Mouse (Mus musculus): ENCODE measurements around the gene Rnd2. TPM values are rescaled to one million over a fixed set of nuclear protein-coding genes. Genes with fewer than 3 reads are reported as not detected.
"Not testable (repeated sequence)": the region's sequence is repeated elsewhere in the genome, so short reads cannot be mapped to it uniquely, and the experiment has no call there.

Rnd2 gene
- polyA plus RNA-seq, 1 experiment from 2014 or later: 43.5 TPM

DNA sequence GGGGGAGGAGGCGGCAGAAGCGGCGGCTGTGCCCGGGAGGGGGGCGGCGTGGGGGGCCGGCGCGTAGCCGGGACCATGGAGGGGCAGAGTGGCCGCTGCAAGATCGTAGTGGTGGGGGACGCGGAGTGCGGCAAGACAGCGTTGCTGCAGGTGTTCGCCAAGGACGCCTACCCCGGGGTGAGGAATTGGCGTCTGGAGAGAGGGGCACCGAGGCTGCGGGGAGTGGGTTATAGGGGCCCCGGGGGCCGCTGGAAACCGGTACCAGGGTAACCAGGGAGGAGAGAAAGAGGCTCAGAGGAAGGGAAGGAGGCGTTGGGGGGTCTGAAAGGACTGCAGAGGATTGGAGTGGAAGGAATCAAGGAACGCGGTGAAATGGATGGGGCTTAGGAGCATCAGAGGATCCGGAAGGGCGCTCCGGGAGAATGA lies 3.5 kb downstream of the Rnd2 start:
- WGBS: under 1% methylated on average over 30 of the region's 31 CpGs
- Histone ChIP-seq H3K9ac (ENCODE audit: low read length) (peak overlapping the region; percentile 89), H3K36me3 (ENCODE audit: control insufficient read depth, insufficient read depth, low read length) (no peaks in the 10 kb centered on the region), H3K4me1 (replicated peaks; ENCODE audit: control insufficient read depth, insufficient read depth, low read length) (peaks cover 15% of the 10 kb centered on the region), H3K4me3 (ENCODE audit: low read depth, low read length) (peak overlapping the region; percentile 78), H3K4me2 (ENCODE audit: low read depth, low read length, severe bottlenecking) (peak overlapping the region; percentile 63), H3K27me3 (ENCODE audit: control insufficient read depth, insufficient read depth, low read length) (no peaks in the 10 kb centered on the region), H3K9me3 (ENCODE audit: control insufficient read depth, low read length) (no peaks in the 10 kb centered on the region), H3K27ac (ENCODE audit: low read depth, low read length) (peak overlapping the region; percentile 71)
- peak; percentile 55; the same call in 1 of the 2 replicates for ATAC-seq (replicated peaks; ENCODE audit: low FRiP score)
- DNase-seq (ENCODE audit: low spot score): no peak

DNA sequence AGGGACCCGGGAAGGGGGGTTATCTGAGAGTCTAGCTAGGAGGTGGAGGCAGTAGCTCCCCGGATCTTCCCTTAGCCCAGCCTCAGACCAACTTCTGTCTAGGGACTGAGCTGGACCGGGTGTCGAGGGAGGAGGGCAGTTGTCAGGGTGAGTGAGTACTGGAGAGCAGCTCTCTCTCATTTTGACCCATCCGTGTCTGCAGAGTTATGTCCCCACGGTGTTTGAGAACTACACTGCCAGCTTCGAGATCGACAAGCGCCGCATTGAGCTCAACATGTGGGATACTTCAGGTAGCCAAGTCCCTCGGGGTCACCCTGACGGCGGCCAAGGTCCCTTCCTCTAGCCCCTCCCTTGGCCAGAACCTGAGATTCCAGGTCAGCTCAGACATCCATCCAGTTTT lies 3.9 kb downstream of the Rnd2 start:
- Histone ChIP-seq H3K4me1 (replicated peaks; ENCODE audit: control insufficient read depth, insufficient read depth, low read length) (peaks cover 12% of the 10 kb centered on the region), H3K36me3 (ENCODE audit: control insufficient read depth, insufficient read depth, low read length) (no peaks in the 10 kb centered on the region), H3K27ac (ENCODE audit: low read depth, low read length) (peak overlapping the region; percentile 71; the same call in 1 of the 2 replicates), H3K9ac (ENCODE audit: low read length) (peak overlapping the region; percentile 89), H3K4me2 (ENCODE audit: low read depth, low read length, severe bottlenecking) (peak overlapping the region; percentile 63), H3K4me3 (ENCODE audit: low read depth, low read length) (peak overlapping the region; percentile 78), H3K27me3 (ENCODE audit: control insufficient read depth, insufficient read depth, low read length) (no peaks in the 10 kb centered on the region), H3K9me3 (ENCODE audit: control insufficient read depth, low read length) (no peaks in the 10 kb centered on the region)
- ATAC-seq (replicated peaks; ENCODE audit: low FRiP score): no peak
- 5% methylated on average over 13 of the region's 13 CpGs for WGBS
- no peak for DNase-seq (ENCODE audit: low spot score)

DNA sequence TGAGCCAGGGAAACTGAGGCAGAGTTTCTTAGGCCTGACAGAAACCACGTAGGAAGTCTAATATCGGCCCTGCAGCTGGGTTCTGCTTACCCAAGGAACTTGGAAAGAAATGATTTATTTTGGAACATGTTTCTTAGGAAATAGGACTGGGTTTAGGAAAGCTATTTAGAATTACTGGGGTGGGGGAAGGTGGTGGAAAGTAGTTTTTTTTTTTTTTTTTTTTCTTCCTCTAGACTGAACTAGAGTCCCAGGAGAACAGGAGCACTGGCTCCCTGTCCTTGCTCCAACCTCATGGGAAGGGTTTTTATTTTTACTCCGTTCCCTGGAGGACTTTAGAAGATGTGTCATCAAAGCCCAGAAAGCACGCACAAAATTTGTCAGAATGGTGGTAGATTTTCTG lies 4.4 kb downstream of the Rnd2 start:
- DNase-seq (ENCODE audit: low spot score): no peak
- peak overlapping the region; percentile 78 for H3K4me3 ChIP-seq (ENCODE audit: low read depth, low read length)
- 70% methylated on average over 4 of the region's 4 CpGs for WGBS
- H3K4me1 ChIP-seq (replicated peaks; ENCODE audit: control insufficient read depth, insufficient read depth, low read length): peaks cover 9% of the 10 kb centered on the region; the same call in 1 of the 2 replicates
- H3K4me2 ChIP-seq (ENCODE audit: low read depth, low read length, severe bottlenecking): peak overlapping the region; percentile 63
- H3K9me3 ChIP-seq (ENCODE audit: control insufficient read depth, low read length): no peaks in the 10 kb centered on the region
- ATAC-seq (replicated peaks; ENCODE audit: low FRiP score): no peak
- H3K27ac ChIP-seq (ENCODE audit: low read depth, low read length): no peak overlapping the region
- peak overlapping the region; percentile 89 for H3K9ac ChIP-seq (ENCODE audit: low read length)
- no peaks in the 10 kb centered on the region for H3K27me3 ChIP-seq (ENCODE audit: control insufficient read depth, insufficient read depth, low read length)
- H3K36me3 ChIP-seq (ENCODE audit: control insufficient read depth, insufficient read depth, low read length): no peaks in the 10 kb centered on the region

DNA sequence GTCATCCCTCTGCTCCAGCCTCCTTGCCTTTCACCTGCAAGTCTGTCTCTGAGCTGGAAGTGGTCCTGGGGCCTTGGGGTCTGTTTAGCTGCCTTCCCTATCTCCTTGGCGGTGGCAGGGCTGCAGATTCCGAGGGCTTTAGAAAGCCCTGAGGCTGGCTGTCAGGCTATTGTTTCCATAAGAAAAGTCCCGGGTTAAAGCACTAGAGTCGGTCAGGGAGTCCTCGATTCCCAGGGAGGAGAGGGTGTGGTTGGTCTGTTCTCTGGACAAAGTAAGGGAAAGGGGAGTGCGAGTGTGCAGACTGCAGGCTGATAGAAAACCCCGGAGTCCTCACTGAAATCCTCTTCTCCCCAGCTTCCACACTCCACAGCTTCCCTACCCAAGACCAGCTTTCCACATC lies 5.4 kb downstream of the Rnd2 start:
- 13% methylated on average over 7 of the region's 7 CpGs for WGBS
- H3K36me3 ChIP-seq (ENCODE audit: control insufficient read depth, insufficient read depth, low read length): no peaks in the 10 kb centered on the region
- H3K9ac ChIP-seq (ENCODE audit: low read length): no peak overlapping the region; the same call in 1 of the 2 replicates
- peaks cover 9% of the 10 kb centered on the region; the same call in 1 of the 2 replicates for H3K4me1 ChIP-seq (replicated peaks; ENCODE audit: control insufficient read depth, insufficient read depth, low read length)
- H3K4me3 ChIP-seq (ENCODE audit: low read depth, low read length): peak overlapping the region; percentile 0; the same call in 1 of the 2 replicates
- no peak for ATAC-seq (replicated peaks; ENCODE audit: low FRiP score)
- H3K9me3 ChIP-seq (ENCODE audit: control insufficient read depth, low read length): no peaks in the 10 kb centered on the region
- no peak for DNase-seq (ENCODE audit: low spot score)
- peak overlapping the region; percentile 22; the same call in 1 of the 2 replicates for H3K4me2 ChIP-seq (ENCODE audit: low read depth, low read length, severe bottlenecking)
- H3K27ac ChIP-seq (ENCODE audit: low read depth, low read length): no peak overlapping the region
- no peaks in the 10 kb centered on the region for H3K27me3 ChIP-seq (ENCODE audit: control insufficient read depth, insufficient read depth, low read length)

DNA sequence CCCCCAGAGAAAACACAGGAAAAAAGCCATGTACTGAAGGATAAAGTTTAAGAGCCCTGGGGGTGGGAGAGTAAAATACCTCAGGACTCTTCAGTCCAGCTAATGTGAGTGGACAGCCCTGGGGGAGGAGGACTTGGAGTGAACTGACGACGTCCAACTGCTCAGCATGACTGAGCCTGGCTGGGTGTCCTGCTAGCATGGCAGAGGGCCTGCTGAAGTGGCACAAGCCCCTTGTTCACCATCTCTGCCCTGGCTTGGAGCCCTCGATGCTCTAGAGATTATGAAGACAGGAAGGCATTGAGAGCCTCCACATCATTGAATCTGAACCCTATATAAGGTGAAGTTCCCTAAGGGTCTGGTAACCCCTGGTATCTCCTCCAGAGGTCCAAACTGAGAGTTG lies 7.1 kb downstream of the Rnd2 start:
- H3K27me3 ChIP-seq (ENCODE audit: control insufficient read depth, insufficient read depth, low read length): no peaks in the 10 kb centered on the region
- DNase-seq (ENCODE audit: low spot score) (no peak), ATAC-seq (replicated peaks; ENCODE audit: low FRiP score) (no peak)
- no peak overlapping the region for H3K4me2 ChIP-seq (ENCODE audit: low read depth, low read length, severe bottlenecking)
- no peaks in the 10 kb centered on the region for H3K9me3 ChIP-seq (ENCODE audit: control insufficient read depth, low read length)
- peaks cover 9% of the 10 kb centered on the region; the same call in 1 of the 2 replicates for H3K4me1 ChIP-seq (replicated peaks; ENCODE audit: control insufficient read depth, insufficient read depth, low read length)
- H3K36me3 ChIP-seq (ENCODE audit: control insufficient read depth, insufficient read depth, low read length): no peaks in the 10 kb centered on the region
- WGBS: 75% methylated on average over 3 of the region's 3 CpGs
- H3K27ac ChIP-seq (ENCODE audit: low read depth, low read length): no peak overlapping the region
- H3K4me3 ChIP-seq (ENCODE audit: low read depth, low read length): no peak overlapping the region
- no peak overlapping the region for H3K9ac ChIP-seq (ENCODE audit: low read length)

DNA sequence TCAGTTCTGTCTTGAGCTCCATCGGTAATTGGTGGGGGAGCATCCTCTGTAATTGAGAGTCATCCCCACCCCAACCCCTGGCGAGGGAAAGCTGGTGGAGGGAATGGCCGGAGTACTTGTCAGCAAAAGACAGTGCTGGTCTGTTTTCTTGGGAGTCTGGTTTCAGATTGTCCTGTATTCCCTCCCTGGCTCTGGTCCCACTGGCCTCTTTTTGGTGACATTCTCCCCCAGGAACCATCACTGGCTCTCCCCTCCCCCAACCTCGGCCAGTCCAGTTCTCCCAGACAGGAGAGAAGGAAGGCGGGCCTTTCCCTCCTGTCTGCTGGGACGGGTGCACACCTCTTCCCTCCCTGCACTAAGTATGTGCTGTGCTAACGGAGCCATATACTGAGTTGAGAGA lies 7.5 kb downstream of the Rnd2 start:
- Histone ChIP-seq H3K27ac (ENCODE audit: low read depth, low read length) (no peak overlapping the region), H3K4me1 (replicated peaks; ENCODE audit: control insufficient read depth, insufficient read depth, low read length) (peaks cover 13% of the 10 kb centered on the region; the same call in 1 of the 2 replicates), H3K27me3 (ENCODE audit: control insufficient read depth, insufficient read depth, low read length) (no peaks in the 10 kb centered on the region), H3K9me3 (ENCODE audit: control insufficient read depth, low read length) (no peaks in the 10 kb centered on the region), H3K4me2 (ENCODE audit: low read depth, low read length, severe bottlenecking) (no peak overlapping the region), H3K9ac (ENCODE audit: low read length) (no peak overlapping the region), H3K36me3 (ENCODE audit: control insufficient read depth, insufficient read depth, low read length) (no peaks in the 10 kb centered on the region), H3K4me3 (ENCODE audit: low read depth, low read length) (no peak overlapping the region)
- DNase-seq (ENCODE audit: low spot score) (no peak), ATAC-seq (replicated peaks; ENCODE audit: low FRiP score) (no peak)
- 57% methylated on average over 7 of the region's 7 CpGs for WGBS

DNA sequence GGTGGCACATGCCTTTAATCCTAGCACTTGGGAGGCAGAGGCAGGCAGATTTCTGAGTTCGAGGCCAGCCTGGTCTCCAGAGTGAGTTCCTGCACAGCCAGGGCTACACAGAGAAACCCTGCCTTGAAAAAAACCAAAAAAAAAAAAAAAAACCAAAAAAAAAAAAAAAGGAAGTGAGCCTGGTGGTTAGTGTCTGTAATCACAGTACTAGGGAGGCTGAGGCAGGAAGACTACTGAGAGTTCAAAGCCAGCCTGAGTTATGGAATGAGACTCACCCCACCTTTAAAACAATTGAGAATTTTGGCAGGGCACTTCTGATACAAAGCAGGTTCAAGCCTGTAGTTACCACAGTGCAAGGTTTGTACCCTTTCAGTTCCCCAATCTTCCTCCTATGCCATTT lies 8.9 kb downstream of the Rnd2 start:
- WGBS: 80% methylated on average over 1 of the region's 1 CpGs
- not testable (repeated sequence) for ATAC-seq (replicated peaks; ENCODE audit: low FRiP score); H3K4me2 ChIP-seq (ENCODE audit: low read depth, low read length, severe bottlenecking); H3K9ac ChIP-seq (ENCODE audit: low read length); H3K4me3 ChIP-seq (ENCODE audit: low read depth, low read length); H3K27me3 ChIP-seq (ENCODE audit: control insufficient read depth, insufficient read depth, low read length); H3K9me3 ChIP-seq (ENCODE audit: control insufficient read depth, low read length); H3K27ac ChIP-seq (ENCODE audit: low read depth, low read length); H3K36me3 ChIP-seq (ENCODE audit: control insufficient read depth, insufficient read depth, low read length); DNase-seq (ENCODE audit: low spot score)
- H3K4me1 ChIP-seq (replicated peaks; ENCODE audit: control insufficient read depth, insufficient read depth, low read length): peaks cover 20% of the 10 kb centered on the region

DNA sequence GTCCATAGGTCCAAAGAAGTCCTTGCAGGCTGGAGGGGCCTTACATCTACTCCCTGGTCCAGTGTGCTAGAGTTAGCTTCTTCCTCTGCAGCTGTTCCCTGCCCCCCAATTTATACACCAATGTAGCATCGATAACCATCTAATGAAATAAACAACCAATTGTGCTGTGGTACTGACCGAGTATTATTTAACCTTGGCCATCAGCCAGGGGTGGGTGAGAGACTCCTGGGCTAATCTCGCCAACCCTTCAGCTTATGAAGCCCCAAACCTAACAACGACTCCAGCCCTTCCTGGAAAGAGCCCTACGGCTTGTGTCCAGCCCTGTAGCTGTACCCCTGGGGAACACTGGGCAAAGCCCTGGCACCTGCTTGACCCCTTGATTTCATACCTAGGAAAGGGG lies 9.5 kb downstream of the Rnd2 start:
- H3K4me2 ChIP-seq (ENCODE audit: low read depth, low read length, severe bottlenecking): no peak overlapping the region
- ATAC-seq (replicated peaks; ENCODE audit: low FRiP score) (no peak), DNase-seq (ENCODE audit: low spot score) (no peak)
- H3K9me3 ChIP-seq (ENCODE audit: control insufficient read depth, low read length): no peaks in the 10 kb centered on the region
- H3K36me3 ChIP-seq (ENCODE audit: control insufficient read depth, insufficient read depth, low read length): no peaks in the 10 kb centered on the region
- H3K27me3 ChIP-seq (ENCODE audit: control insufficient read depth, insufficient read depth, low read length): no peaks in the 10 kb centered on the region
- WGBS: 87% methylated on average over 5 of the region's 5 CpGs
- H3K9ac ChIP-seq (ENCODE audit: low read length): no peak overlapping the region
- peaks cover 21% of the 10 kb centered on the region for H3K4me1 ChIP-seq (replicated peaks; ENCODE audit: control insufficient read depth, insufficient read depth, low read length)
- no peak overlapping the region for H3K4me3 ChIP-seq (ENCODE audit: low read depth, low read length)
- no peak overlapping the region; the same call in 1 of the 2 replicates for H3K27ac ChIP-seq (ENCODE audit: low read depth, low read length)

DNA sequence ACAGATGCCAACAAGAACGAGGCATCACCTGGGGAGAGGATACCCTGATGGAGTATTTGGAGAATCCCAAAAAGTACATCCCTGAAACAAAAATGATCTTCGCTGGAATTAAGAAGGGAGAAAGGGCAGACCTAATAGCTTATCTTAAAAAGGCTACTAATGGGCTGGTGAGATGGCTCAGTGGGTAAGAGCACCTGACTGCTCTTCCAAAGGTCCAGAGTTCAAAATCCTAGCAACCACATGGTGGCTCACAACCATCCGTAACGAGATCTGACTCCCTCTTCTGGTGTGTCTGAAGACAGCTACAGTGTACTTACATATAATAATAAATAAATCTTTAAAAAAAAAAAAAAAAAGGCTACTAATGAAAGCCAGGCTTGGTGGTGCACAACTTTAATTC lies 11.6 kb downstream of the Rnd2 start:
- DNase-seq (ENCODE audit: low spot score); H3K4me2 ChIP-seq (ENCODE audit: low read depth, low read length, severe bottlenecking); H3K27me3 ChIP-seq (ENCODE audit: control insufficient read depth, insufficient read depth, low read length); H3K4me3 ChIP-seq (ENCODE audit: low read depth, low read length); H3K9ac ChIP-seq (ENCODE audit: low read length); H3K36me3 ChIP-seq (ENCODE audit: control insufficient read depth, insufficient read depth, low read length); H3K27ac ChIP-seq (ENCODE audit: low read depth, low read length); H3K9me3 ChIP-seq (ENCODE audit: control insufficient read depth, low read length); ATAC-seq (replicated peaks; ENCODE audit: low FRiP score): not testable (repeated sequence)
- 84% methylated on average over 4 of the region's 4 CpGs for WGBS
- H3K4me1 ChIP-seq (replicated peaks; ENCODE audit: control insufficient read depth, insufficient read depth, low read length): peaks cover 27% of the 10 kb centered on the region

Measured in forebrain, embryonic 11.5 days (tissue).